Mouse (Mus musculus) lung, postnatal 0 days (tissue): ENCODE data around the gene Ackr1. TPM values are rescaled to one million over a fixed set of nuclear protein-coding genes. Genes with fewer than 3 reads are reported as not detected.
A peak's percentile ranks its signal among the peaks of the same experiment; 100 is the strongest.

Source experiments
- ATAC-seq: fragments of 200-750 bp; cut with Nextera tagmentation; 2 replicates; pipeline ENCODE4 v1.8.0; 2017; ENCODE audit warnings: moderate library complexity
- DNase-seq: peaks from one replicate; pipeline ENCODE4 v3.0.0-alpha.2; 2016; ENCODE audit warnings: low spot score
- H3K27ac ChIP-seq: fragments of 300-500 bp; sonication (generic); 2 replicates; pipeline ENCODE4 v1.5.1; 2014; ENCODE audit warnings: antibody characterized with exemption, mild to moderate bottlenecking, low read length, mixed read lengths
- H3K27me3 ChIP-seq: fragments of 300-500 bp; sonication (generic); replicated peaks from 2 replicates; pipeline ENCODE4 v1.6.1; 2014; ENCODE audit warnings: low read length, mixed read lengths; ENCODE audit not compliant: insufficient read depth
- H3K36me3 ChIP-seq: fragments of 300-500 bp; sonication (generic); 2 replicates; pipeline ENCODE4 v1.6.1; 2014; ENCODE audit warnings: low read length, mixed read lengths; ENCODE audit not compliant: insufficient read depth
- H3K4me1 ChIP-seq: fragments of 300-500 bp; sonication (generic); 2 replicates; pipeline ENCODE4 v1.6.1; 2014; ENCODE audit warnings: antibody characterized with exemption, low read depth, low read length, mixed read lengths; ENCODE audit not compliant: insufficient read depth
- H3K4me2 ChIP-seq: fragments of 300-500 bp; sonication (generic); replicated peaks from 2 replicates; pipeline ENCODE4 v1.6.1; 2014; ENCODE audit warnings: low read depth, mild to moderate bottlenecking, low read length, moderate library complexity, mixed read lengths
- H3K4me3 ChIP-seq: fragments of 300-500 bp; sonication (generic); 2 replicates; pipeline ENCODE4 v1.5.1; 2014; ENCODE audit warnings: low read depth, low read length
- H3K9ac ChIP-seq: fragments of 300-500 bp; sonication (generic); replicated peaks from 2 replicates; pipeline ENCODE4 v1.6.1; 2014; ENCODE audit warnings: low read depth, mild to moderate bottlenecking
- H3K9me3 ChIP-seq: fragments of 300-500 bp; sonication (generic); 2 replicates; pipeline ENCODE4 v1.6.1; 2016; ENCODE audit warnings: low read length, mixed read lengths
- CTCF ChIP-seq: IDR thresholded peaks from 2 replicates; pipeline ENCODE4 v1.5.1; 2016; ENCODE audit warnings: antibody characterized with exemption, mild to moderate bottlenecking
- EP300 ChIP-seq: IDR thresholded peaks from 2 replicates; pipeline ENCODE4 v1.6.1; 2016; ENCODE audit warnings: antibody characterized with exemption, mild to moderate bottlenecking, control low read depth
- WGBS: fragments of 180-500 bp; shearing (Covaris S2); extraction: QIAGEN DNeasy Blood & Tissue Kit; methylation state at CpG from one replicate; pipeline ENCODE4 v1.1.7; 2014; 5-methylcytosine and 5-hydroxymethylcytosine counted together
- polyA plus RNA-seq: library from polyadenylated mRNA; unstranded; fragments of >200 nt; fragmentation: Nextera tagmentation; extraction: Ambion mirVana; gene quantifications from 2 replicates; pipeline ENCODE4 v1.2.1, GENCODE M21; 2015

Ackr1 gene
- polyA plus RNA-seq, 1 experiment from 2014 or later = 0.70 TPM

- H3K27ac ChIP-seq = no peak overlapping the region
- TF ChIP-seq EP300 = no peak
- no peak for TF ChIP-seq CTCF
- H3K36me3 ChIP-seq = no peaks in the 10 kb centered on the region
- ATAC-seq (no peak), DNase-seq (no peak)
- 85% methylated on average over 1 of the region's 1 CpGs for WGBS
- H3K9ac ChIP-seq = no peak overlapping the region
- no peak overlapping the region for H3K4me2 ChIP-seq
- no peaks in the 10 kb centered on the region for H3K27me3 ChIP-seq
- H3K4me1 ChIP-seq = no peaks in the 10 kb centered on the region
- no peak overlapping the region for H3K4me3 ChIP-seq
- H3K9me3 ChIP-seq = no peaks in the 10 kb centered on the region
Observed at GRCm38 (mm10) chr1:173325395-173325794, 8.2 kb downstream of the Ackr1 start.

- Histone ChIP-seq H3K9ac (no peak overlapping the region), H3K36me3 (no peaks in the 10 kb centered on the region), H3K4me1 (no peaks in the 10 kb centered on the region), H3K9me3 (no peaks in the 10 kb centered on the region), H3K27ac (no peak overlapping the region), H3K4me2 (no peak overlapping the region), H3K27me3 (no peaks in the 10 kb centered on the region), H3K4me3 (no peak overlapping the region)
- DNase-seq (no peak), ATAC-seq (no peak)
- 58% methylated on average over 4 of the region's 4 CpGs for WGBS
- TF ChIP-seq CTCF (no peak), EP300 (no peak)
Observed at GRCm38 (mm10) chr1:173324961-173325360, 8.6 kb downstream of the Ackr1 start.

GRCm38 (mm10) chr1:173323839-173324585, 9.5 kb downstream of the Ackr1 start:
- no peak overlapping the region for H3K4me3 ChIP-seq
- H3K9ac ChIP-seq = no peak overlapping the region
- H3K27me3 ChIP-seq = no peaks in the 10 kb centered on the region
- DNase-seq (peak; percentile 27), ATAC-seq (no peak)
- no peaks in the 10 kb centered on the region for H3K4me1 ChIP-seq
- no peaks in the 10 kb centered on the region for H3K36me3 ChIP-seq
- H3K27ac ChIP-seq = no peak overlapping the region
- no peak overlapping the region for H3K4me2 ChIP-seq
- WGBS = 18% methylated on average over 5 of the region's 5 CpGs
- TF ChIP-seq CTCF (peak; percentile 69), EP300 (no peak)
- H3K9me3 ChIP-seq = no peaks in the 10 kb centered on the region

- H3K4me3 ChIP-seq = no peak overlapping the region
- no peak overlapping the region for H3K9ac ChIP-seq
- H3K4me1 ChIP-seq = no peaks in the 10 kb centered on the region
- H3K9me3 ChIP-seq = no peaks in the 10 kb centered on the region
- H3K4me2 ChIP-seq = no peak overlapping the region
- no peak overlapping the region for H3K27ac ChIP-seq
- no peaks in the 10 kb centered on the region for H3K27me3 ChIP-seq
- H3K36me3 ChIP-seq = no peaks in the 10 kb centered on the region
- DNase-seq (no peak), ATAC-seq (no peak)
- 52% methylated on average over 6 of the region's 6 CpGs for WGBS
- TF ChIP-seq CTCF (no peak), EP300 (no peak)
Observed at GRCm38 (mm10) chr1:173322249-173322627, 11.3 kb downstream of the Ackr1 start.

- 70% methylated on average over 8 of the region's 8 CpGs for WGBS
- no peak overlapping the region for H3K27ac ChIP-seq
- H3K4me3 ChIP-seq = no peak overlapping the region
- ATAC-seq (no peak), DNase-seq (no peak)
- no peak overlapping the region for H3K9ac ChIP-seq
- no peaks in the 10 kb centered on the region for H3K9me3 ChIP-seq
- TF ChIP-seq EP300 = no peak
- TF ChIP-seq CTCF = no peak
- H3K4me2 ChIP-seq = no peak overlapping the region
- no peaks in the 10 kb centered on the region for H3K36me3 ChIP-seq
- no peaks in the 10 kb centered on the region for H3K27me3 ChIP-seq
- H3K4me1 ChIP-seq = no peaks in the 10 kb centered on the region
Observed at GRCm38 (mm10) chr1:173321593-173322248, 11.8 kb downstream of the Ackr1 start.

- H3K4me2 ChIP-seq = no peak overlapping the region
- 85% methylated on average over 2 of the region's 2 CpGs for WGBS
- H3K27me3 ChIP-seq = no peaks in the 10 kb centered on the region
- no peaks in the 10 kb centered on the region for H3K9me3 ChIP-seq
- no peak overlapping the region for H3K4me3 ChIP-seq
- TF ChIP-seq EP300 (no peak), CTCF (no peak)
- no peaks in the 10 kb centered on the region for H3K4me1 ChIP-seq
- ATAC-seq (no peak), DNase-seq (no peak)
- no peaks in the 10 kb centered on the region for H3K36me3 ChIP-seq
- H3K9ac ChIP-seq = no peak overlapping the region
- no peak overlapping the region for H3K27ac ChIP-seq
Observed at GRCm38 (mm10) chr1:173317925-173318477, 15.5 kb downstream of the Ackr1 start.
